Mouse (Mus musculus) heart, postnatal 0 days (tissue): ENCODE results near the gene Nav2. TPM values are rescaled to one million over a fixed set of nuclear protein-coding genes. Genes with fewer than 3 reads are reported as not detected.

ENCODE experiments used
- ATAC-seq: fragments of 200-750 bp; cut with Nextera tagmentation; 2 replicates; pipeline ENCODE4 v1.8.0; 2017; ENCODE audit warnings: low read depth, moderate number of reproducible peaks, moderate library complexity; ENCODE audit not compliant: insufficient read depth
- DNase-seq: peaks from one replicate; pipeline ENCODE4 v3.0.0-alpha.2; 2016; ENCODE audit warnings: low spot score
- H3K27ac ChIP-seq: fragments of 300-500 bp; sonication (generic); 2 replicates; pipeline ENCODE4 v1.5.1; 2014; ENCODE audit warnings: low read depth, mild to moderate bottlenecking
- H3K27me3 ChIP-seq: fragments of 300-500 bp; sonication (generic); 2 replicates; pipeline ENCODE4 v1.6.1; 2014; ENCODE audit warnings: low read length, mixed read lengths; ENCODE audit not compliant: control insufficient read depth, insufficient read depth
- H3K36me3 ChIP-seq: fragments of 300-500 bp; sonication (generic); replicated peaks from 2 replicates; pipeline ENCODE4 v1.6.1; 2014; ENCODE audit warnings: low read length, mixed read lengths; ENCODE audit not compliant: control insufficient read depth, insufficient read depth
- H3K4me1 ChIP-seq: fragments of 300-500 bp; sonication (generic); 2 replicates; pipeline ENCODE4 v1.6.1; 2014; ENCODE audit warnings: antibody characterized with exemption; ENCODE audit not compliant: control insufficient read depth, insufficient read depth
- H3K4me2 ChIP-seq: fragments of 300-500 bp; sonication (generic); 2 replicates; pipeline ENCODE4 v1.6.1; 2014; ENCODE audit warnings: low read depth, mild to moderate bottlenecking, low read length, moderate library complexity
- H3K4me3 ChIP-seq: fragments of 300-500 bp; sonication (generic); 2 replicates; pipeline ENCODE4 v1.5.1; 2014; ENCODE audit warnings: low read depth, low read length
- H3K9ac ChIP-seq: fragments of 300-500 bp; sonication (generic); replicated peaks from 2 replicates; pipeline ENCODE4 v1.6.1; 2014; ENCODE audit warnings: low read depth, low read length, mixed read lengths
- H3K9me3 ChIP-seq: fragments of 300-500 bp; sonication (generic); replicated peaks from 2 replicates; pipeline ENCODE4 v1.6.1; 2016; ENCODE audit warnings: low read length; ENCODE audit not compliant: control insufficient read depth
- CTCF ChIP-seq: IDR thresholded peaks from 2 replicates; pipeline ENCODE4 v1.5.1; 2016; ENCODE audit warnings: antibody characterized with exemption, control low read depth, low read depth
- EP300 ChIP-seq: IDR thresholded peaks from 2 replicates; pipeline ENCODE4 v1.6.1; 2016; ENCODE audit warnings: antibody characterized with exemption, low read depth
- WGBS: fragments of 180-500 bp; shearing (Covaris S2); extraction: QIAGEN DNeasy Blood & Tissue Kit; methylation state at CpG from one replicate; pipeline ENCODE4 v1.1.7; 2014; 5-methylcytosine and 5-hydroxymethylcytosine counted together
- polyA plus RNA-seq: library from polyadenylated mRNA; unstranded; fragments of >200 nt; fragmentation: Nextera tagmentation; extraction: Ambion mirVana; gene quantifications from 2 replicates; pipeline ENCODE4 v1.2.1, GENCODE M21; 2015
- total RNA-seq: library from RNA; depleted of rRNA; stranded (reverse); fragments of >200 nt; gene quantifications from 2 replicates; pipeline ENCODE4 v1.2.3, GENCODE M21; 2014; ENCODE audit warnings: low replicate concordance

Nav2 gene
- total and polyA plus RNA-seq, 2 experiments from 2014 or later = 22.8 to 77.9 TPM

DNA sequence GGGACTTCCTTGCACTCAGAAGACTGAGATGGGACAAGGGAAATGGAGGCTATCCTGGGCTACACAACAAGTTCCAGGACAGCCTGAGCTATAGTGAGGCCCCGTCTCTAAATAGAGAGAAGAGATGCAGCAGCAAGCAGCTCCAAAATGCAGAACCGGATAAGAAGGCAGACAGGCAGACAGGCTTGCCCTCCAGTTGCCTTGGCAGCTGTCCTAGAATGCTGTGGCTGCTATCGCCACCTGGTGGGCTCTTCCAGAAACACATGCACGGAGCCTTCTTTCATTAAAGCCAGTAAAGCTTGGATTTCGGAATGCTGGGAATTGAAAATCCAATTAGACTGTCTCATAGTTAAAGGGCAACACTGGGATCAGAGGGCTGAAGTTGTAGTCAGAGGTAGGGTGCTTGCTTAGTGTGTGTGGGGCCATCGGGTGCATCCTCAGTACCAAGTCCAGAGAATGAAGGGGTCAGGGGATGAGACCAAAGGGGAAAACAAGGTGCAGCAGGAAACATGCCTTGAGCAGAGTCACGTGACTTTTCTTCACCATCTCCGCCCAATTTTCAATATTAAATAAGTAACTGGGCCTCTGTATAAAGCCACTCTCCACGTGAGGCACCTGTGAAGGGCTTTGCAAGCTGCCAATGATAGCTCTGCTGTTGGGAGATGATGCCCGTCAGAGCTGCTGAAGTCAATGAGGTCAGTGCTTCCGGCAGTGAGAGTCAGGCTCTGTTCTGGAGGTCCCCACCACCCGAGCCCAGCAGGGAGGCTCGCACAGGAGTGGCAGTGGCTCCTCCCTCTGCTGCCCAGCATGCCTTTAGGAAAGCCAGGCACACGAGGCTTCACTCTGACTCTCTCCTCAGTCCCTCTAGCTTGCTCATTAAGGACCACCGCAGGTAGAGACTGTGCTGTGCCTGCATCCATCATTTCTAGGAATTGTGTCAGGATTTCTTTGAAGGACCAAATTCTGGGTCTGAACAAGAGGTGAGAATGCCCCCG, 364.2 kb downstream of the Nav2 start:
- no peaks in the 10 kb centered on the region for H3K9me3 ChIP-seq
- WGBS = 22% methylated on average over 16 of the region's 16 CpGs
- DNase-seq = peak; percentile 82
- ATAC-seq = no peak; the same call in 1 of the 2 replicates
- no peaks in the 10 kb centered on the region for H3K36me3 ChIP-seq
- H3K4me1 ChIP-seq = peaks cover 20% of the 10 kb centered on the region
- no peaks in the 10 kb centered on the region for H3K27me3 ChIP-seq
- TF ChIP-seq CTCF = peak; percentile 96
- no peak for TF ChIP-seq EP300
- no peak overlapping the region for H3K4me2 ChIP-seq
- no peak overlapping the region for H3K9ac ChIP-seq
- no peak overlapping the region for H3K4me3 ChIP-seq
- H3K27ac ChIP-seq = no peak overlapping the region

DNA sequence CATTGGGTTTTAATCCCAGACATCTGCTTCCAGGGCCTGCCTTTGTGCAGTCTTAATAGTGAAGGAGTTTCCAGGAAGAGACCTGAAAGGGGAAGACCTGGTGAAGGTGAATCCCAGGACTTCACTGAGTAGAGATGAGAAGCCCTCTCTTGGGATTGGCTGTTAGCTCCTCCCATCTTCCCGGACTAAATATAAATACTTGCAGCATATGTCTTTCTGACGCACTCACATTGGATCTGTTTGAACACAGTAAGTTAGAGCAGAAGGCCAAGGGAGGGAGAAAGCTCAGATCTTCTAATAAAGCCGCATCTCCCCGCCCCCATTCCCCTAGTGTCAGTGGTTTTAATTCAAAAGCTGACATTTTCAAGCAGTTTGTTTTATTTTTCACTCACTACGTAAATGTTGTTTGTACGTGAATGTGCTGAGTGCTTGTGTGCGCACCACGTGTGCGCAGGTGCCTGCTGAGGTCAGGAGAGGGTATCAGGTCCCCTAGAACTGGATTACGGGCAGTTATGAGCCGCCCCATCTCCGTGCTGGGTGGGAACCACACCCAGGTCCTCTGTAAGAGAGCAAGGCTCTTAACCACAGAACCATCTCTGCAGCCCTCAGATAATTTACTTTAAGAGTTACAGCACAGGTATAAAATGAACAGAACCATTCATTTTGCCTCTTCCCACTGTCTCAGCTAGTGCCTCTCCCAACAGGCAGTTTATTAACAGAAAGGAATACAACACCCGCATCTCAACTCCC, 365.6 kb downstream of the Nav2 start:
- Histone ChIP-seq H3K36me3 (no peaks in the 10 kb centered on the region), H3K9me3 (no peaks in the 10 kb centered on the region; the same call in 1 of the 2 replicates), H3K4me3 (no peak overlapping the region), H3K27me3 (no peaks in the 10 kb centered on the region), H3K4me2 (no peak overlapping the region), H3K4me1 (peaks cover 17% of the 10 kb centered on the region), H3K27ac (no peak overlapping the region), H3K9ac (no peak overlapping the region)
- DNase-seq = no peak
- ATAC-seq = no peak
- TF ChIP-seq EP300 = no peak
- no peak for TF ChIP-seq CTCF
- 83% methylated on average over 13 of the region's 13 CpGs for WGBS

DNA sequence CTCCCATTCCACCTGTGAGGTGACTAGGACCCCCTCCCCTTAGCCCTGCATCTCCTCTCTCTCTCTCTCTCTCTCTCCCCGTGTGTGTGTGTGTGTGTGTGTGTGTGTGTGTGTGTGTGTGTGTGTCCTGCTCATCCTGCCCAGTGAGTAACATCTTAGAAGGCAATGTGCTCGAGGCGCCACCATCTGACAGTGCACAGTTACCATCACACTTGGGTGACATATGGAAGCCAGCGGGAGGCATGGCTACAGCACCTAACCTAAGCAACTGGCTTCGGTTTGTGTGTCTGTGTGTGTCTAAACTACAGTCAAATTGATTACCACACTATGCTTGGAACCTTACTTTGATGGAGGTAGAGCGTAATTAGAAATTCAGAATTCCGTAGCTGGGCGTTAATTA, 366.2 kb downstream of the Nav2 start:
- H3K36me3 ChIP-seq = no peaks in the 10 kb centered on the region
- 82% methylated on average over 8 of the region's 8 CpGs for WGBS
- peaks cover 14% of the 10 kb centered on the region for H3K4me1 ChIP-seq
- no peak overlapping the region for H3K9ac ChIP-seq
- H3K9me3 ChIP-seq = no peaks in the 10 kb centered on the region; the same call in 1 of the 2 replicates
- H3K27me3 ChIP-seq = no peaks in the 10 kb centered on the region
- no peak overlapping the region for H3K4me3 ChIP-seq
- H3K4me2 ChIP-seq = no peak overlapping the region
- DNase-seq (no peak), ATAC-seq (no peak)
- no peak overlapping the region for H3K27ac ChIP-seq
- no peak for TF ChIP-seq CTCF
- no peak for TF ChIP-seq EP300

DNA sequence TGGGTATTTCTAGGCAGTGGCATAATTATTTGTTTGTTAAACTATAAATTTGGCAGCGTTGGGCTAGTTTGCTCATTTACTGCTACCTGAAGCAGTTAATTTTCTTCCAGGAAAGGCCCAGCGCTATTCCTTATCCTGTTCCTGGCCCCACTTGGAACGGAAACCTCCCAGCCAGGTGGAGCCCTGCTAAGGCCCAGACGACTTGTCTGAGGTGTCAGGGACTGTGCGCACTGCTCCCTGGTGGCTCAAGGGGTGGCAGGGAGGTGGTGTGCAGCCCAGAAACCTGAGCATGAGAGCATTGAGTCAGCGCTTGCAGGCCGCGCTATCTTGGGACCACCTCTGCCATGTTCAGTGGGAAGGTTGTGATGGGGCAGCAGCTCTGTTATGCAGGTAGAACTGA, 367.6 kb downstream of the Nav2 start:
- no peak overlapping the region for H3K4me2 ChIP-seq
- H3K27me3 ChIP-seq = no peaks in the 10 kb centered on the region
- ATAC-seq = no peak
- DNase-seq = no peak
- H3K4me1 ChIP-seq = peaks cover 14% of the 10 kb centered on the region
- no peaks in the 10 kb centered on the region for H3K36me3 ChIP-seq
- no peak overlapping the region for H3K27ac ChIP-seq
- no peaks in the 10 kb centered on the region; the same call in 1 of the 2 replicates for H3K9me3 ChIP-seq
- H3K9ac ChIP-seq = no peak overlapping the region
- H3K4me3 ChIP-seq = no peak overlapping the region
- WGBS = 69% methylated on average over 8 of the region's 8 CpGs
- TF ChIP-seq CTCF = no peak
- no peak for TF ChIP-seq EP300

DNA sequence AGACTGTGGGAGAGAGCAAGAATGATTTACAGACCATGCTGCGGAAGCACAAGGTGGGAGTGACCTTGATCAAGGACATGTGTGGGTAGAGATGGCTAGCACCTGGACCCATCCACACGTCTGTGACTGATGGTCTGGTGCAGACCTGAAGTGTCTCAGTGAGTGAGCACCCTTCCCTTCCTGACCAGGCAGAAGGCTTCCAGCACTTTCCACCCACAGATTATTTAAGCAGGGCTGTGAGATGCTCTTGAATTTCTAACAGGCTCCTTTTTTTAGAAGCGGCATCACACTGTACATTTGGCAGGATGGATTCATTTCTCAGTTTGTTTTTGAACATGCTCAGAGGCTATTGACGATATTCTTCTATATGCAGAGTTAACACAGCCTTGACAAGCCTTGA, 369.2 kb downstream of the Nav2 start:
- no peak overlapping the region for H3K4me2 ChIP-seq
- H3K4me3 ChIP-seq = no peak overlapping the region
- H3K27me3 ChIP-seq = no peaks in the 10 kb centered on the region
- ATAC-seq = no peak
- H3K27ac ChIP-seq = peak overlapping the region; percentile 31; the same call in 1 of the 2 replicates
- WGBS = 55% methylated on average over 4 of the region's 4 CpGs
- no peaks in the 10 kb centered on the region; the same call in 1 of the 2 replicates for H3K9me3 ChIP-seq
- H3K4me1 ChIP-seq = peaks cover 12% of the 10 kb centered on the region
- no peak for TF ChIP-seq EP300
- TF ChIP-seq CTCF = no peak
- DNase-seq = no peak
- no peaks in the 10 kb centered on the region for H3K36me3 ChIP-seq
- no peak overlapping the region for H3K9ac ChIP-seq
